Mouse (Mus musculus): ENCODE data around the gene Rftn1.
A peak's percentile ranks its signal among the peaks of the same experiment; 100 is the strongest.

Gene Rftn1

DNA sequence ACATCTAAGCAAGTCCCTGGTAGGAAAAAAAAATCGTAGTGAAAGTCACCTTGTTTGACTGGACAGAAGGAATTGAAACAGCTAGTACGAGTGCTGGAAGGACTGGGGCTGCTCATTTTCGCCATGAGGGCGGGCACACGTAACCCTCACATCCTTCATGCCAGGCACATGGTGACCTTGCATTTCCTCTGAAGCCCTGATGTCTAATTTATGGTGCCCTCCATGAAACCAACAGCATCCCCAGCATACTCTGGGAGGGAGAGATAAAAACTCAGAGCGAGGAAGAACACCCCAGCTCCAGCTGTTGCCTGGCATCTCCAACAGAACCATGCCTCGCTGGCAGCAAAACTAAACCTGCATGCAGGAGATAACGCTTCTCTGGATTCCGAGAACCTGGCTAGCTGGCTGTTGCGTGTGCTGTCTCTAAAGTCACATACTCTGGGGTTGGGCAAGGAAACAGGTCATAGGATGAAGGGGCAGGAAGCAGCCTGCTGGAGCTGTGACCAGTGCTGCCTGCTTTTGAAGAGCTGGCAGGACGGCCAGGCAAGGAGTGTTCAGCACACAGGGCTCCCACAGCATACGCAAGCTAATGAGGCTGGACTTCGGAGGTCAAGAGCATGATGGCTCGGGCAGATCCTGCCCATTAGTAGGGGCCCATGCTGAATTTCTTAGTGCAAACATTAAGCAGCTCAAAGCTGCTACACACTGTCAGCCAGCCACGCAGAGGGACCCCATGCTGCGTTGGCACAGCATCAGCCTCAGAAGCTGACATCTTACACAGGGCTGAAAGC lies 170.1 kb downstream of the Rftn1 start:
- no peak for DNase-seq

DNA sequence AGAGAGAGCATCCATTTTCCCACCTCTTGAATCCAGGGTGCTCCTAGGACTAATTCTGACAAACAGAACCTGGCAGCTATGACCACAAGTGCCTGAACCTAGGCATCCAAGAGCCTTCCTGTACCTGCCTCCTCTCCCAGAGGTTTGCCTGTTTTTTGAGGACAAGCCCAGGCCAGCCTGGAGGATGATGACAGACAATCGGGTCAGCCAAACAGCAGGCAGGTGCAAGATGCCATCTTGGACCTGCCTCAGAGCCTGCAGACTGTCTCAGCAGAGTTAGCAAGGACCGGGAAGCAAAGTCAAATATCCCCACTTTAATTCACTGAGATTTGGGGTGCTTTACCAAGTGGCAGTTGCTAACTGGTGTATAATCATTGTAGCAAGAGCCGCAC lies 170.7 kb downstream of the Rftn1 start:
- DNase-seq = no peak

DNA sequence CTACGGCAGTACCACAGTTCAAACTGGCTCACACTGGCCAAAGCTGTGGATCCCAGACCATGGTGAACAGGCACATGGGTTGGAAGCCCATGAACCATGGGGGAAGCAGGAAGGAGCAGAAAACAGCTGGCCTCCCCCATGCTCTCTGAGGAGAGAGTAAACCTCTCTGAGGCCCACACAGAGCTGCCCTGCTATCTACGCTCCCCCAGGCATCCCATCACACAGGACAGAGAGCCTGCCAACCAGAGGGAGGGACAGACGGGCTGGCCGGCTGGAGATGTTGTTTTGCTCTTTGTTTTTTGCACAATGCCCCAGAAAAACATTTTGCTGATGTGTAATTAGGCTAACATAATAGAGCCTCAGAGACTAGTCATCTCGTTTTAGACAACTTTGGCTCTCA lies 171.4 kb downstream of the Rftn1 start:
- no peak for DNase-seq

DNA sequence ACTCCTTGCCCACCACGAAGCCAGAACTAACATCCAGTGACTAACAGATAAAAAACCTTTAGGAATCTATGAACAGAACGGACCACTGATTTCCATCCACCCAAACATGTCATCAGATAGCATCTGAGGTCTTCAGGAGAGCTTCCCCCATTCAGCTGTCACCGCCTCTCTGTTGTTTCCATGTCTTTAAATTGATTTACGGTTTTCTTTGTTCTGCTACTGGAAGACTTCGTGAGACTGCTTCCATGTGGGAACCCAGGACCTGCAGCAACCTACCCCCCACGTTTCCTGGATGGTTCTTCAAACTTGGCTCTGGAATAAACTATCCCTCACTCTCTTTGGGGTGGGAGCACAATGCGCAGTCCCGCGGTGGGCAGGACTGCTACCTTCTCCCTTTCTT lies 175.8 kb downstream of the Rftn1 start:
- no peak for DNase-seq

DNA sequence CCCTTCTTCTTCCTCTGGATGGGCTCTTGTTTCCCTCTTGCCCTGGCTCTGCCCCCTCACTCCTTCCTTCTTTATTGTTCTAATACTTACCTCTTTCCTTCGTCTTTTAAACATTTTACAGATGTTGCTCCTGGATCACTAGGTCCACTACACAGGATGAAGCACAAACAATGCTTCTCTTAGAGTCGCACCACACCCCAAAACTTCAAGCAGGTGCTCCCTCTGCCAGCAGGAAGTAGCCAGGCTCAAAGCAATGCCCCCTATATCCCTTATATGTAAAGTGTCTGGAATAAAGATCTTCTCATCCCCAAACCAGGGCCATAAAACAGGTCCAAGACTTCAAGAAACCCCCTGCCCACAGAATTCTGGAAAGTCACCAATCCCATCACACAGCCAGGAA lies 176.6 kb downstream of the Rftn1 start:
- no peak for DNase-seq

DNA sequence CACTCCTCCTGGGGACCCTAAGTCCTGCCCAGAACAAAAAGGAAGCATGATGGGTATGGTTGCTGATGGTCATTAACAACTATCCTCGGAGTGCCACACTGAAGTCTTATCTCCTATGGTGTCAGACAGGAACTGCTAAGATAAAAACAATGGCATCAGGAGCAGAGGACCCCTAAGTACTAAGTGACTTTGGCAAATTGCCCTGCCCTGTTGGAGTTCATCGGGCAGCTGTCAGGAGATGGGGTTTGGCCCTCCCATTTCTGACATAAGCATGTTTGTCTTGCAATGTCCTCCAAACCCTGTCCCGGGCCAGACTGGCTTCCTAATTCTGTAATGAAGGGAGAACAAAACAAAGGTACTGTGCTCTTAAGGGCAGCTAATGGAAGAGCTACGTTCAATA lies 180.4 kb downstream of the Rftn1 start:
- DNase-seq = no peak

DNA sequence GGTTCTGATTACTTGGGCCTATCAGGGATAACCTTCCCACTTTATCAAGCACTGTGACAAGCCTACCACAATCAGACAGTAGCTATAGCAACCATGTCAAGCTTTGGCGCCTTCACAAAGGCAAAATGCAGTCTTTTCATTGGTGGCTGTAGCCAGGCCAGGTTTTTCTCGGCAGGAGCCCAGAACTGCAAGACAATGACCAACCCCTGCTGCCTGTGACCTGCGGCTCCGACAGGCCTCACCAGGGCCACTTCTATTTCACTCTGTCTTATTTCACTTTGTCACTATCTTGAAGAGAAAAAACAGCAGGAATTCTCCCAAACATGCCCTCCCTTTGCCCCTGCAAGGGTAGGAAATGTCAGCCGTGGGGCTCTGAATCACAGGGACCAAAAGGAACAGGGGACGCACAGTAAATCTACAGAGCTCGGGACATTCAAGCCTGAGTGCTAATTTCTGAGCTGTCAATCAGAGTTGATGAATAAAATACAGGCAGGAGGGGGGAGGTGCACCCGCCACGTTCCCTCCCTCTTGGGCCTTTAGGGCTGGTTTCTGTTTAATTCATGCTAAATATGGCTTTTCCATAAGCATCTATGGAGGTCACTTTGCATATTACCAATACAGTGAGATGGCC lies 183.6 kb downstream of the Rftn1 start:
- no peak for DNase-seq

DNA sequence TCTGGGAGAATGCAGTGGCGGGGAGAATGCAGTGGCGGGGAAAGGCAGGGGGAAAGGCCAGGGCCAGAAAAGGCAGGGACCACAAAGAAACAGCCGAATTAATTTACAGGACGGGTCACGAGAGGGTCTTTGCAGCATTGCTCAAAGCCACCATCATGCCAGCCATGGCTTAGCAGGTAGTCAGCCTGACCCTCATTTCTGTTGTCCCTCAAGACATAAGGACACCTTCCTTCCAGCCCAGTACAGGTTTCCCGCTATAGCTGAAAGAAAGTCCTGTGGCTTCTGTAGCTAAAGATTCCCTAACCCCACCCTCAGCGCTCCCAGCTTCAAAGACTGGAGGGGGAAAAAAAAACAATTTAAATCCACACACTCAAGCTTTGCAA lies 184.1 kb downstream of the Rftn1 start:
- no peak for DNase-seq

DNA sequence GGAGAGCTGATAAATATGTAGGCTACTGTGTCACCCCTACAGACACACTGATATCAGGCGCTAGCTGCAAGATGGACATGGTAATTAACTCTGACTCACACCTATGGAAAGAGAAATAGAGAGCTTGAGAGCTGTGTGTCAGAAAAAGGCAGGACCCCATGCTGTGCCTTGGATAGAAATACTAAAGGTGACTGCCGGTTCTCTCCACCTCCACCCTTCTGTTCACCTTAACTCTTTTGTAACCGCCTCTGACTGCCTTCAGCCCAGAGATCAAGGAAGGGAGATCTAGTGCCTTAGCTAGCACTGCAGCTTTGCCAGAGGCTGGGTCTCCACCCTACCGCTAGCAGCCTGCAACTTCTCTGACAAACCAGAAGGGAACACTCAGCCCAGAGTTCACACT lies 187.3 kb downstream of the Rftn1 start:
- DNase-seq = no peak

DNA sequence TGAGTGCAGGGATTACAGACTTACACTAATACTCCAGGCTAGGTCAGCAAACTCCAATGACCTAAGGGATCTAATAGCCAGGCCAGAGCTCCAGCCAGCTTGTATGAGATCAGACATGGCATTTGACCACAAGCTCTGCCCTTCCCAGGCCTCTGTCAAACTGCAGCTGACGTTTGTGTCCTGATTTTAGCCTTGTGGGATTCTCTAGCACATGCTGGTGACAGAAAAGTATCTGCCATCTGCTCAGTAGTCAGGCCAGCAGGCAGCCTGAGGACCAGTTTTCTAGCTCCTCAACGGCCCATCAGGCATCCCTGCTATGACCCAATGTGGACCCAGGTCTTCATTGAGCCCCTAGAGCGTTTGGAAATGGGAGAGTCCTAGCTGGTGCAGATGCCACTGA lies 188.3 kb downstream of the Rftn1 start:
- DNase-seq = no peak

DNA sequence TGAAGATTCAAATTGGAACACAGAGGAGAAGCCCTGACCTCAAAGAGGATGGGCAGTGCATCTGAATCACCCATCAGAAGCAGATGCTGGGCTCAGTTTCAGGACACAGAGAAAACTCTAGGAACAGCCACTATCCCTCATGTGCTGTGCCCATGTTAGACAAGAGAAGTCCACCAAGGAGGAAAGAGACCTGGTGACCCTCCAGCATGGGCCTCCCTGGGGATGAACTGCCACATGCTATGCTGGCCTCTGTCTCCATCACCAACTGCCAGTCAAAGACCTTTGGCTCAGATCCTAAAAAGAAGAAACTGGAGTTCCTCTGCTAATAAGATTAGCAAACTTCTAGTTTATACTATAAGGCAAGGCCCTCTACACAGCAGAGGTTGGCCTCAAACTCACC lies 188.7 kb downstream of the Rftn1 start:
- no peak for DNase-seq

DNA sequence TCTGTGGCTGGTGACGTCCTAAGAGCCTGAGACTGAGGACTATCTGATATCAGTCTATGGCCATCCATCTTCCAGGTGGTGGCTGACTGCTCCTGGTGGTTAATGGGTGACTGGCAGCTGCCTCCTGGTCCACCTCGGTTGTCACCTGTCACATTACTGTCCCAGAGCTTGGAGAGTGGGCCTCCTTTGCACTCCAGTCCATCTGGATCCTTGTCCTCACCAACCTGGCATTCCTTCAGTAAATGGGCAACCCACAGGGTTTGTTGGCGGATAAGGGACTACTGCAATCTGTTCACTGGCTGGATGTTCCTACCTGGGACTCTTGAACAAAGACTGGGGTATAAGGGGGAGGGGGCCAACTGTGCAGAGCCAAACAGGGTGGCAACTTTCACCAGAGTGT lies 189.9 kb downstream of the Rftn1 start:
- DNase-seq = no peak

DNA sequence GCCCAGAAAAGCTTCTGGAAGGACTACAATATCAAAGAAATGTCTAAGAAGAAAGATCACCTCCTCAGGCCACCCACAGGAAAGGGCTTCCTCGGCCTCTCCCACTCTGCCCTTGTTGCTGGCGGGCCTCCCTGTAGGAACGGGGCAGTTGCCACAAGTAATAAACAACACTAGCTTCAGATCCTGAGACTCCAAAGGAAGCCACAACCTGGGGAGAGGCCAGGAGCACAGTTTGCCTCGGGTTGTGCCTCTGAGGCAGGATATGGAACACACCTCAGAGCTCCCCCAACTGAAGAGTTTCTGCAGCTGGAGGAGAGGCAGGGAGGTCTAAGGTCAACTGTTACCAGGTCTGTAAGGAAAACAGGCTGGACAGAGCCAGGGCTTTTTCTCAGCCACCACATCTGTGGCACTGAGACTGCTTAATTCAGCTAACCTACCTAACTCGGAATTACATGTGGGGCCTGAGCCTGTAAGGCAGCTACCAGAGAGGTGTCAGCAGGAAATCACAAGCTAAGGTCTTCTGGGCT lies 193.8 kb downstream of the Rftn1 start:
- DNase-seq = no peak

DNA sequence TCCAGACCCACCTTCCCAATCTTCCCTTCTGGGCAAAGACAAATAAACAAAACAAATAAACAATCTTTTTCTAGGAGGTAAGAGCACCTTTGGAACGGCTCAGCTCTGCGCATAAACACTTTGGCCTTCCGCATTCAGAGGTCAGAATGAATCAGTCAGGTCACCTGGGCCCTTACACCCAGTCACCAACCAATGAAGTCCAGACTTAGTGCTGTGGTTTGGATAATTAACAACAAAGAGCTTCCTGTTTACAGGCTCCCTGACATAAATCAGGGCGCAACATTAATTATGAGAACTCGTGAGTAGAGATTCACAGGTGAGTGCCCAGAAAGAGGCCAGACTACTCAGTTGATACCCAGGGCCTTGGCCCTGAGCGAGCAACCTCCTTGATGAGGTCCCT lies 194.4 kb downstream of the Rftn1 start:
- DNase-seq = no peak

DNA sequence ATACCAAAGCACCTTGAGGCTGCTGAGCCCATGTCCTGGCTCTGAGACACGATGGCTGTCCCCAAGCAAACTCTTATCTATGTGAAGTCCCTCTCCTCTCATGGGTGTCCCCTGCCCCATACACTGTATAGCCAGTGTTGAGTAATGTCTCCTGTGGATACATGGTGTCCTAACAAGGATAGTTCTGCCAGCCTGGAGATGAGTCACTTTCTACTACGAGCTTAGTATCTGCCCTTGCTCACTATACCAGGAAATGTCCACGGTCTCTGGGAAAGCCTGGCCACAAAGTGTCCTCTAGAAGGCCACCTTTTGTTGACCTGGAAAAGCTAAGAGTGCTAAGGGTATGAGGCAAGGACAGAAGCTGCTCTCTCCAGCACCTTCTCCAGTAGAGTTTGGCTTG lies 195.2 kb downstream of the Rftn1 start:
- DNase-seq = no peak

DNA sequence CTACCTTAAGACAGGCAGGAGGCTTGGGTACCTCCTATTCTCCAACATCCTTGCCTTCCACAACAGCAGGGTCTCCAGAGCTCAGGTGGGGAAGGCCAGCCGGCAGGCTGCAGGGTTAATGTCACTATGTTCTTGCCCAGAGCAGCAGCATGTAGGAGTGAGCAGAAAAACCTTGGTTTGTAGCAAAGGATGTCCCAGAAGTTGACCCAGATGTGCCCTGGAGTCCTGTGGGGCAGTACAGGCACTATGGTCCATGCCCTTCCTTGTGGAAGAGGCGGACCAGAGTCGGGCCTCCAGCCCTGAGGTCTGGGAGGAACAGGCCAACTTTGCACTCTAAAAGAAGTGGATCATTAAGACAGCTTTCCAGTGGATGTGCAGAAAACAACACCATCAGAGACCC lies 196.8 kb downstream of the Rftn1 start:
- no peak for DNase-seq

DNA sequence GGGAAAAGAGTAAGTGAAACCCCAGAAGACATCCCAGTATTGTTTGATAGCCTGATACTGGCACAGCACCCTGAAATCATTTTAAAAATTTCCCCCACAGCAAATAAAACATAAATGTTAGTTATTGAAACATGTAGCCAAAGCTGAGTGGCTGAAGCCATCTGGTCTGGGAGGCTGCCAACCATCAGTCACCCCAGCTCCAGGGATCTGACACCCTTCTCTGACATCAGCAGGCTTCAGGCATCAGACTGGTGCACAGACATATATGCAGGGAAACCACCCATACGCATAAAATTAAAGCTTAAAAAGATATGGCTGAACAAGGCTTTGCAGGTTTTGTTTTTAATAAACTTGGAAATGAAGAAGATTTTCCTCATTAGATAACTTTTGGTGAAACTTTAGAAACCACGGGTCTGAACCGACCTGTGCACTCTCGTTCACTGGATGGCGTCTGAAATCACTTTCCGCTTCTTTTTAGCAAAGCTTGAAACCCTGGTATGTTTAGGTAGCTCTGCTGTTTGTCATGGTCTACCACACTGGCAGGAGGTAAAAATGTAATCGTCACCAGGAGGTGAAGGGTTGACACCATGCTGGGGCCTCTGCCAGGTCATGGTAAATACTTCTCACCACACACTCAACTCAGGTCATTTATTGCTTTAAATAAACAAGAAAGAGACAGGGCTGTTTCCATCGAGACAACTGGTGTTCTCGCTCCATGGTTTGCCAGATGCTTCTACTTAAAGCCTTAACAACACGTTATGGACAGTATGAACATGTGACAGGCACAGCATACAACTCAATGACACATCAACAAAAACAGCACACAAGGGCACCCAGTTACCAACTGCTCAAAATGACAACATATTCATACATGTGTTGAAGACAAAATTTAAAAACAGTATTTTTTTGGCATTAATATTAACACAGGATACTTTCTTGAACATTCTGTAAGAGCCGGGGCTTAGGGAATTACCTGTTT lies 197.6 kb downstream of the Rftn1 start:
- DNase-seq = peak; percentile 14 to 15

DNA sequence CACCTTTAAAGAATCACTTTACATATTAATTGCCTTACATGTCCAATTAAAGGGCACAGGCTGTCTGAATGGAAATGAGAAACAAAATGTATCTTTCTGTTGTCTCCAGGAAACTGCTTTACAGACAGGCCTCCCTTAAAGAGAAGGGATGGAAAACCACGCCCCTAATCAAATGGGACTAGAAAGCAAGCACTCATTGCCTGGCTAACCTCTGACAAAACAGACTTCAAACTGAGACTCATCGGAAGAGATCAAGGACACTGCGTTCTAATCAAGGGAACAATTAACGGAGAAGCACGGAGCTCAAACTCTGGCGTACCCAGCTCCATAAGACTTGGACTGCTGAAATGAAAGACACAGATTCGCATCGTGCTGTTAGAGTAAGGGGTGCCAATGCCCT lies 200.9 kb downstream of the Rftn1 start:
- DNase-seq = no peak

DNA sequence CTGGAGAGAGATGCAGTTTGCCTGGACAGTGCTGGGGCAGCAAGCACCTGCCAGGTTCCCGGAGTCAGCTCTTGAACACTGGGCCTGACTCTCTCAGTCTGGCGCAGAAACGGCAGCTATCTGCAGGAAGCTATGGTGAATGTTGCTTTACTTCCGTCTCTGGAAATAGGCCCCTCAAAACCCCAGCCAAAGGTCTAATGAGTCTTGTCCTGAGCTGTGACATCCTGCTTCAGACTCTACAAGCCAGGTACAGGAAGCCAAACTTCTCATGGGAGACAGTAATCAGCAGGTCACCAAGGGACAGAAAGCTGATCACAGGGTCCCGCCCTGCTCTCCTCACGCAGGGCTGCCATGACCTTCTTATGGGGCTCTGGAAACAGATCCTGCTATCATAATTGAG lies 203.4 kb downstream of the Rftn1 start:
- no peak for DNase-seq

DNA sequence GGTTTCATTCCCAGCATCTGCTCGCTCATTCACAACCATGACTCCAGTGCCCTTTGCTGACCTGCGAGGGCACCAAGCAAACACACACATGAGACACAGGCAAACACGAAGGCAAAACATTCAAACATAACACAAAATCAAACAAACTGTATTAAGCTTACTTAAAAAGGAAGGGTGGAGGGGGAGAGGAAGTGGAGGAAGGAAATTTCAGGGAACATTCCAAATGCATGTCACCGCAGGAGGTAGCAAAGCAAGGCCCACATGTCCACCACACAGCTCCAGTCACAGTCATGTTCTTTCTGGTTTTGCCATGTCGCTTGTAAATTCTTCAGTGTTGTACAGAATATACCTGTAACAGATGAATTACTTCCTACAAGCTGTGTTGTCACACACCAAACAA lies 207.0 kb downstream of the Rftn1 start:
- DNase-seq = no peak

DNA sequence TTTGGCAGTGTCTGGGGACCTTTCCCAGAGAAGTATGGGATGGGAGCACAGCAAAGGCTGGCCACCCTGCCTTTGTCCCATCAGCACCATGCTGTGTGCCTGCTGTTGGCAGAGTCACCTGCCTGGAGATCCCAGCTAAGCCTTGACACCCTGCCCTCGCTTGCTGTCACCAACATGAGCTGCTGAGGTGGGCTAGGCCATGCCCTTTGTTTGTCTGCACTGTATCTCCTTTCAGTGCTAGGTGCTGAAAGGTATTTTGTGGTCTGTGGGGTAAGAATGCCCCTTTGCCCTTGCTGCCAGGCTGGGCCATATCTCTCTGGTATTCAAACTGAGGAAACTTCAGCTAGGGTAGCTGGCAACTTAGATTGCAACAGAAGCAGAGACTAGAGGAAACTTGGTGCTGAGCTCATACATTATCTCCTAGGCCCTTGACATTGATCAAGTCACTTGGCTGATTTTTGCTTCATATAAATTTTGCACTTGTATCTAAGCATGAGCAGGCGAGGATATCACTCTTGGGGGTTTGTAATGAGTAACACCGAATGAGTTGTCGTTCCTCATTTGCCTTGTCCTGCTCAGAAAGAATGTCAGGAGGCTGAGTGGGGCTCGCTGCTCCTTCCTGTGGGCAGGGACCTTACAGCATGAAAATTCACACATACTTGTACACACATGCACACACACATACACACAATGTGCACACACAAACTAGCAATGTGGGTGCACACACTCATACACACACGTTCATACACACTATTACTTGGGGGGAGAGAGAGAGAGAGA lies 207.7 kb downstream of the Rftn1 start:
- DNase-seq = no peak

DNA sequence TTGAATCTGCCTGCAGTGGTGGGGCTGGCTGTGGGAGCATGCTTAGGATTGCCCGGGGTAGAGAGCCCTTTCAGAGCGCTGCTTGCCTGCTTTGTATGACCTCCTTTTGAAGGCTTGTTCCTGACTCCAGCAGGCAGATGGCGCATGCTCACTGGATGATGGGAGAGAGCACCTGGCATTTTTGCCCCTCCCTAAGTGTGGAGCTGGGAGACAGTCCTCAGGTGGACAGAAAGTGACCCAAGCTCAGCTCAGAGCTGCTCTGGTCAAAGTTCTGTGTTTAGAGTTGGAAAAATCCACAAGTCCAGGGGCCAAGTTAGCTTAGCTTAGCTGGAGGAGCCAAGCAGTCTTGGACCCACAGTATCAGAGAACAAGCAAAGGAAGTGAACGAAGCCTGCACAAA lies 208.9 kb downstream of the Rftn1 start:
- no peak for DNase-seq
